Mouse (Mus musculus): ENCODE data around the gene Elovl5.

Gene Elovl5

GRCm38 (mm10) chr9:77927431-77927830 lies 10.3 kb downstream of the Elovl5 start:
- in situ Hi-C loops (cut with MboI, MseI), result no loop called here

GRCm38 (mm10) chr9:77928769-77929168 lies 11.6 kb downstream of the Elovl5 start:
- in situ Hi-C loops (cut with MboI, MseI), result no loop called here

- in situ Hi-C loops (cut with MboI, MseI), result no loop called here
These were observed 12.1 kb downstream of the Elovl5 start for GRCm38 (mm10) chr9:77929296-77929695.

GRCm38 (mm10) chr9:77930036-77930859 lies 13.1 kb downstream of the Elovl5 start:
- in situ Hi-C loops (cut with MboI, MseI), result no loop called here

GRCm38 (mm10) chr9:77930860-77931184 lies 13.7 kb downstream of the Elovl5 start:
- in situ Hi-C loops (cut with MboI, MseI), result no loop called here

- in situ Hi-C loops (cut with MboI, MseI), result no loop called here
These were observed 14.6 kb downstream of the Elovl5 start for GRCm38 (mm10) chr9:77931740-77932139.

GRCm38 (mm10) chr9:77935818-77936611 lies 18.9 kb downstream of the Elovl5 start:
- in situ Hi-C loops (cut with MboI, MseI), result no loop called here

GRCm38 (mm10) chr9:77937875-77938274 lies 20.7 kb downstream of the Elovl5 start:
- in situ Hi-C loops (cut with MboI, MseI), result no loop called here

- in situ Hi-C loops (cut with MboI, MseI), result no loop called here
These were observed 21.8 kb downstream of the Elovl5 start for GRCm38 (mm10) chr9:77938761-77939553.

- in situ Hi-C loops (cut with MboI, MseI), result no loop called here
These were observed 22.4 kb downstream of the Elovl5 start for GRCm38 (mm10) chr9:77939554-77939920.

- in situ Hi-C loops (cut with MboI, MseI), result no loop called here
These were observed 23.9 kb downstream of the Elovl5 start for GRCm38 (mm10) chr9:77941058-77941457.

GRCm38 (mm10) chr9:77941836-77942235 lies 24.7 kb downstream of the Elovl5 start:
- in situ Hi-C loops (cut with MboI, MseI), result no loop called here

GRCm38 (mm10) chr9:77942411-77942810 lies 25.2 kb downstream of the Elovl5 start:
- in situ Hi-C loops (cut with MboI, MseI), result no loop called here

- in situ Hi-C loops (cut with MboI, MseI), result no loop called here
These were observed 26.2 kb downstream of the Elovl5 start for GRCm38 (mm10) chr9:77943316-77943715.

GRCm38 (mm10) chr9:77944195-77944594 lies 27.0 kb downstream of the Elovl5 start:
- in situ Hi-C loops (cut with MboI, MseI), result no loop called here

- in situ Hi-C loops (cut with MboI, MseI), result no loop called here
These were observed 28.9 kb downstream of the Elovl5 start for GRCm38 (mm10) chr9:77945792-77946666.

- in situ Hi-C loops (cut with MboI, MseI), result no loop called here
These were observed 31.1 kb downstream of the Elovl5 start for GRCm38 (mm10) chr9:77948214-77948613.

- in situ Hi-C loops (cut with MboI, MseI), result no loop called here
These were observed 32.6 kb downstream of the Elovl5 start for GRCm38 (mm10) chr9:77949753-77950268.

- in situ Hi-C loops (cut with MboI, MseI), result no loop called here
These were observed 33.8 kb downstream of the Elovl5 start for GRCm38 (mm10) chr9:77950841-77951475.

- in situ Hi-C loops (cut with MboI, MseI), result no loop called here
These were observed 34.8 kb downstream of the Elovl5 start for GRCm38 (mm10) chr9:77951971-77952370.
